Mouse (Mus musculus) MEL (cell line): ENCODE results near the gene Snd1.

Experiments
- CTCF ChIP-seq, 3 experiments: IDR thresholded peaks in 2 of 3; conservative IDR thresholded peaks in 1 of 3; 2 replicates each; pipeline ENCODE4 v1.5.1; 2011 to 2012; ENCODE audit warnings: low read length in 3 of 3, low read depth in 2 of 3, mild to moderate bottlenecking in 2 of 3, improper control_type of control experiment in 1 of 3, inconsistent platforms in 1 of 3, mixed read lengths in 1 of 3, moderate library complexity in 1 of 3; ENCODE audit not compliant: control insufficient read depth in 1 of 3, insufficient read depth in 1 of 3, poor library complexity in 1 of 3, severe bottlenecking in 1 of 3
- MAX ChIP-seq: IDR thresholded peaks from 2 replicates; pipeline ENCODE4 v1.6.1; 2011; ENCODE audit warnings: low read length, improper control_type of control experiment
- POLR2A ChIP-seq, 2 experiments: IDR thresholded peaks; 2 replicates each; pipeline ENCODE4 v1.6.1; 2011 to 2012; ENCODE audit warnings: low read length in 2 of 2, mild to moderate bottlenecking in 2 of 2, control low read depth in 1 of 2, improper control_type of control experiment in 1 of 2, low read depth in 1 of 2, moderate library complexity in 1 of 2; ENCODE audit not compliant: control insufficient read depth in 1 of 2, insufficient read depth in 1 of 2, poor library complexity in 1 of 2
- SMC3 ChIP-seq: IDR thresholded peaks from 2 replicates; pipeline ENCODE4 v1.6.1; 2011; ENCODE audit warnings: low read depth, low read length, improper control_type of control experiment
- ZMIZ1 ChIP-seq: IDR thresholded peaks from 2 replicates; pipeline ENCODE4 v1.6.1; 2012; ENCODE audit warnings: low read depth, mild to moderate bottlenecking, inconsistent platforms, low read length, improper control_type of control experiment, moderate library complexity

DNA sequence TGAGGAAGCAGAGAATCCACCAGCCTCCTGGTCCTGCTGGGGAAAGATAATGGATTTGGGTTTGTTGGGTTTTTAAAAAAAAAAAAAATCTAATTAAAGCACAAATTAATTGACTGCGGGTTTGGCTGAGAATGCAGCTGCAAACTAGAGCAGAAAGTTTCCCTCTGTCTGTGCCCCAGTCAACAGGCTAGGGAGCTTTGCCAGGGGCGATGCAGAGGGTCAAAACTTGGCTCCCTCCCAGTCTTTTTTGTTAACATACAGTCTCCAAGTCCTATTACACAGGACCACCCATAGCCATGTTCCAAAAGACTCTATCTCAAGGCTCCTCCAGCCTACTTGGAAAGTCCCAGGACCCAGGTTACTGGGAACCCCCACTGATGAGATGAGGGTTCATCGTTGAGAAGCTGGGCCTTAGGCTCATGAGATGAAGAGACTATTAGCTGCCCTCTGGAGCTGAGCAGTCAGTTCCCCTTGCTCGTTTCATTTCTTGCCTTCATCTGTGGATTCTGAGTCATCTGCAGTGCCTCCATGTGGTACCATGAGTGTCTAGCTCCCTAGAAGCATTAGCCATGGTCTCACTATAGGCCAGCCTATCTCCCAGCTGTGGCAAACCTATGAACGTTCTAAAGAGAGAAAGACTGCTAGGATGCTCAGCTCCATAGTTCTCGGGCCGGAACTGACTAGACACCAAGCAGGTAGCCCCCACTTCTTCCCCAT, 411.9 kb downstream of the Snd1 start:
- TF ChIP-seq CTCF (IDR thresholded peaks at IDR 0.05 in 2 of 3, conservative IDR thresholded peaks at IDR 0.05 in 1 of 3; ENCODE audit: control insufficient read depth in 1 of 3, insufficient read depth in 1 of 3, low read depth in 2 of 3, low read length in 3 of 3, poor library complexity in 1 of 3, severe bottlenecking in 1 of 3) (no peak; a peak in 1 of 6 replicates), POLR2A (IDR thresholded peaks at IDR 0.05; ENCODE audit: control insufficient read depth in 1 of 2, insufficient read depth in 1 of 2, low read depth in 1 of 2, low read length in 2 of 2, poor library complexity in 1 of 2) (no peak), MAX (no peak), ZMIZ1 (no peak), SMC3 (0 out of 2 replicates have a peak, but pooled peaks have one; percentile 18)
